Mouse (Mus musculus) mouse trophoblast stem cell (cell line): ENCODE measurements around the gene Lpin1.

Experiments used
- in situ Hi-C, 2 experiments: fragments of 300-500 bp; cut with MseI, MboI; formaldehyde crosslinking; loops; 2 replicates in 1 of 2; 3 replicates in 1 of 2; pipeline ENCODE4 v1.15.1; 2025

Gene Lpin1

GRCm38 (mm10) chr12:16577665-16578233 is 33.0 kb downstream of the Lpin1 start:
- in situ Hi-C loops = no loop called here

- in situ Hi-C loops = loop anchor here in 1 of 2 experiments (5.0 kb wide), 1 partner anchor 66 kb away; no protein-coding TSS in a partner anchor
Measured at GRCm38 (mm10) chr12:16571278-16571677, 39.5 kb downstream of the Lpin1 start.

- in situ Hi-C loops = loop anchor here in 1 of 2 experiments (5.0 kb wide), 1 partner anchor 67 kb away; no protein-coding TSS in a partner anchor
Measured at GRCm38 (mm10) chr12:16570371-16571060, 40.2 kb downstream of the Lpin1 start.

GRCm38 (mm10) chr12:16568936-16569650 is 41.7 kb downstream of the Lpin1 start:
- in situ Hi-C loops = loop anchor here in 1 of 2 experiments (5.0 kb wide), 1 partner anchor 68 kb away; no protein-coding TSS in a partner anchor

- in situ Hi-C loops = loop anchor here in 1 of 2 experiments (5.0 kb wide), 1 partner anchor 69 kb away; no protein-coding TSS in a partner anchor
Measured at GRCm38 (mm10) chr12:16568496-16568895, 42.3 kb downstream of the Lpin1 start.

GRCm38 (mm10) chr12:16568090-16568489 is 42.7 kb downstream of the Lpin1 start:
- in situ Hi-C loops = loop anchor here in 1 of 2 experiments (5.0 kb wide), 1 partner anchor 69 kb away; no protein-coding TSS in a partner anchor

- in situ Hi-C loops = no loop called here
Measured at GRCm38 (mm10) chr12:16563427-16563826, 47.3 kb downstream of the Lpin1 start.

- in situ Hi-C loops = no loop called here
Measured at GRCm38 (mm10) chr12:16562647-16563046, 48.1 kb downstream of the Lpin1 start.

- in situ Hi-C loops = no loop called here
Measured at GRCm38 (mm10) chr12:16562181-16562580, 48.6 kb downstream of the Lpin1 start.

GRCm38 (mm10) chr12:16557271-16557670 is 53.5 kb downstream of the Lpin1 start:
- in situ Hi-C loops = no loop called here

GRCm38 (mm10) chr12:16554171-16554570 is 56.6 kb downstream of the Lpin1 start:
- in situ Hi-C loops = no loop called here

GRCm38 (mm10) chr12:16552108-16552771 is 58.5 kb downstream of the Lpin1 start:
- in situ Hi-C loops = no loop called here

GRCm38 (mm10) chr12:16550983-16551454 is 59.7 kb downstream of the Lpin1 start:
- in situ Hi-C loops = no loop called here

- in situ Hi-C loops = no loop called here
Measured at GRCm38 (mm10) chr12:16548824-16549375, 61.9 kb downstream of the Lpin1 start.

GRCm38 (mm10) chr12:16541606-16542005 is 69.2 kb downstream of the Lpin1 start:
- in situ Hi-C loops = no loop called here

GRCm38 (mm10) chr12:16540712-16541111 is 70.1 kb downstream of the Lpin1 start:
- in situ Hi-C loops = no loop called here

- in situ Hi-C loops = no loop called here
Measured at GRCm38 (mm10) chr12:16539965-16540661, 70.7 kb downstream of the Lpin1 start.

GRCm38 (mm10) chr12:16533331-16533828 is 77.4 kb downstream of the Lpin1 start:
- in situ Hi-C loops = no loop called here

GRCm38 (mm10) chr12:16532860-16533230 is 77.9 kb downstream of the Lpin1 start:
- in situ Hi-C loops = no loop called here
